Mouse (Mus musculus): ENCODE results near the gene Dalrd3.

Gene Dalrd3

GRCm38 (mm10) chr9:108617301-108617700, 47.6 kb downstream of the Dalrd3 start:
- no peak for DNase-seq (ENCODE audit: low read depth, low spot score)

All from c-Kit-negative CD71-positive TER-119-positive erythroid progenitor cells, embryonic 14.5 days (primary cell).